Mouse (Mus musculus) adrenal gland, postnatal 14 days (tissue): ENCODE data around the gene 2310022A10Rik. TPM values are rescaled to one million over a fixed set of nuclear protein-coding genes. Genes with fewer than 3 reads are reported as not detected.
A peak's percentile ranks its signal among the peaks of the same experiment; 100 is the strongest.

Experiments used
- DNase-seq: peaks from one replicate; pipeline ENCODE4 v3.0.0; 2021; ENCODE audit warnings: mixed read lengths
- total RNA-seq: library from RNA; stranded (reverse); gene quantifications from 2 replicates; pipeline ENCODE4 v1.2.3, GENCODE M21; 2021

2310022A10Rik gene
- total RNA-seq, 1 experiment from 2014 or later, result 13.6 TPM

DNA sequence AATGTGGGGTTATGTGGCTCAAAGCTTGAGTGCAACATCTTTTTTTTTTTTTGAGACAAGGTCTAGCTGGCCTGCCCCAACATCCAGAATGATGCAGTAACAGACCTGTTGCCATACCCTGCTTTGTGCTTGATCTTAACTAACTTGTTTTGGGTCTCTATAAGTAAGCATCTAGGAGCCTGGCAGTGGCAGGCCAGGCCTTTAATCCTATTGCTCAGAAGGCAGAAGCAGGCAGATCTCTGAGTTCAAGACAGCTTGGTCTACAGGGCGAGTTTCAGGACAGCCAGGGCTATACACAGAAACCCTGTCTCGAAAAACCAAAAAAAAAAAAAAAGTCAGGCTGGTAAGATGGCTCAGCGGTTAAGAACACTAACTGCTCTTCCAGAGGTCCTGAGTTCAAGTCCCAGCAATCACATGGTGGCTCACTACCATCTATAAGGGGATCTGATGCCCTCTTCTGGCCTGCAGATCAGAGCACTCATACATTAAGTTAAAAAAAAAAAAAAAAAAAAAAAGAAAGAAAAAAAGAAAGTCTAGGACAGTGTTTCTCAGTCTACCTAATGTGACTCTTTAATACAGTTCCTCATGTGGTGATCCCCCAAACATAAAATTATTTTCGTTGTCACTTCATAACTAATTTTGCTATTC lies 37.7 kb downstream of the 2310022A10Rik start:
- no peak for DNase-seq

GRCm38 (mm10) chr7:27591266-27592216 lies 38.5 kb downstream of the 2310022A10Rik start, which contains the start of gene Akt2:
Gene Akt2 (plus strand): TSS chr7:27591552.
- peak; percentile 95 for DNase-seq

DNA sequence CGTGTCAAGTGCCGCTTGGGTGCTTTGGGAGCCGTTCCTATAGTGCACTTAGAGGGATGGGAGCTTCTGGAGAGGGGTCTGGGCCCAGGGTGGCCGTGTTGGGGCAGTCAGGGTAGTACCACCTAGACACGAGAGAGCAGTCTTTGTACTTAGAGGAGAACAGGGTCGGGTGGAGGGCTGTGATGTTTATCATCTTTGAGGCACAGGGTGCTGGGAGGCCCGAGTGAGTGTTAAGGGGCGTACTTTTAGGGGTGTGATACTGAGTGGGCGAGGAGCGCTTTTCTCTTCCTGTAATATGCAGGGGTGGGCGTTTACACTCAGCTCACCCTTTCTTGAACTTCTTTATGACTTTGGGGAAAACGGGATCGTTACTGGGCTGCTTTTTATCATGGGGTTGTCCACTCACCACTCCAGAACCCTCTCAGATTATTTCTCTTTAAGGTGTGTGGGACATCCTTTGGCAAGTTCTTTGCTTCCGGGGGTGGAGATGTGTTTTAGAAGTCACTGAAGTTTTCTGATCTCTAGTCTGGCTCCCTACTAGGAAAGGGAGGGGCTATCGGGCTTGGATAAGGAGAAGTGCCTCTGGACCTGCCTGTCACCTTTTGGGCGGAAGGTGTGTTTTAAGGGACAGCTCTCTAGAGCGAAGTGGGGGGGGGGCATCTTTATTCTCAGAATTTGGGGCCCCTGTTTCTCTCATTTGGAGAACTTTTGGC lies 39.3 kb downstream of the 2310022A10Rik start:
- peak; percentile 40 for DNase-seq

DNA sequence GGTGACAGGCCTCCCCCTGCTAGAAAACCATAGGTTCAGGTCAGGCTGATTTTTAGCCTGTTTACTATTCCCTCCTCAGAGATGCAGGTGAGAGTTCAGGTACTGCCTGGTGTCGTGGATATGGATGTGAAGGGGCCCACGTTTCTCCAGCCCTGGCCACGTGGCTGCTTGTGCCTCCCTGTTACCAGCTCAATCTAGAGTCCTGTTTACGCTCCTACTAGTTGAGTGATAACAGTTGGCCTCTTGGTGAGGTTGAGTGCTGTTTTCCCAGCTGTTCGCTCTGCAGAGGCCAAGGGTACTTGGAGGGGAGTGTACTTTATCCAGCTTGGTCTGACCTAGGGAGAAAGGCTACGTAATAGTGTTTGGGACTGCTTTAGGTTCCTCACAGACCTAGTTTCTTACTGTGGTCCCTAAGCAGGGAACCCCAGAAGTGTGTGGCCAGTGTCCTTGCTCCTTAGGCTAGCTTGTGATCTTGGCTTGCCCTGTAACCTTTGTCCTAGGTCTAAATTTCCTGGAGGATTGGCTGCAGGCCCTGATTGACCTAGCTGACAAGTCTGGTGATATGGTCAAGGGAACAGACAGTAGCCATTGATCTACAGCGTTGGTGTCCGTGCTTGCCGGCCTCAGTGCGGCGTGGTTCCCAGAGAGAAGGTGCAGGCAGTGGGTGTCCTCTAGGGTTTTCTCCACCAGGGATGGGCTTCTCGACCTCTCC lies 40.1 kb downstream of the 2310022A10Rik start:
- DNase-seq, result peak; percentile 43

GRCm38 (mm10) chr7:27596586-27597503 lies 43.8 kb downstream of the 2310022A10Rik start:
- peak; percentile 60 for DNase-seq

DNA sequence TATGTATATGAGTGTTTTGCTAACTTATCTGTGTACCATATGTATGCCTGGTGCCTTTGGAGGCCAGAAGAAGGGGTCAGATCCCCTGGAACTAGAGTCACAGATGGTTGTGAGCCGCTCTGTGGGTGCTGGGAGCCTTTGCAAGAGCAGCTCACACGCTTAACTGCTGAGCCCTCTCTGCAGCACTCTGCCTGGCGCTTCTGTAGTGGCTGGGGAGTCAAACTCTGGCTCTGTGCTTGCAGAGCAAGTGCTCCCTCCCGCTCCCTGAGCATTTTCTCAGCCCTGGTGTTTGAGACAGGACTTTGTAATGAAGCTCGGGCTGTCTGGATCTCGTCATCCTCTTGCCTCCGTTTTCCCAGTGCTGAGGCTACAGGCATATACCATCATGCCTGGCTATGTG lies 45.0 kb downstream of the 2310022A10Rik start:
- no peak for DNase-seq

DNA sequence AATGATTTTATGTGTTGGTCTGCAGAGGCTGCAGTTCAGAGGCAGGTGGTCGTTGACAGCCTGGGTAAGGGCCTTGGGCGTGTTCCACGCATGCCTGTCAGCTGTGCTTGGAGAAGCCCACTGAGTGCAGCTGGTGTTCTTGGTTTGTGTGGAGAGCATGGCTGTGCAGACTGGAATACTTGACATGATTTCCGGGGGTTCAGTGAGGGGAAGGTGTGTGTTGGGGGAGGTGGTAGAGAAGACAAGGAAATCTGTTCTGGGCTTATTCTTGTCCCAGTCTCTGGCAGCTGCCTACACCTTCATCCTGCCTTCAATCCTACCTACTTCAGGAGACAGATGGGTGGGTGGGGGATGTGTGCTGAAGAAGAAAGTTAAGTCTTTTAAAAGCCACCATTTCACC lies 48.6 kb downstream of the 2310022A10Rik start:
- no peak for DNase-seq

- no peak for DNase-seq
Observed at GRCm38 (mm10) chr7:27602161-27602560, 49.1 kb downstream of the 2310022A10Rik start.

GRCm38 (mm10) chr7:27602835-27603234 lies 49.8 kb downstream of the 2310022A10Rik start:
- peak; percentile 58 for DNase-seq

GRCm38 (mm10) chr7:27604661-27605348 lies 51.8 kb downstream of the 2310022A10Rik start:
- DNase-seq, result no peak

DNA sequence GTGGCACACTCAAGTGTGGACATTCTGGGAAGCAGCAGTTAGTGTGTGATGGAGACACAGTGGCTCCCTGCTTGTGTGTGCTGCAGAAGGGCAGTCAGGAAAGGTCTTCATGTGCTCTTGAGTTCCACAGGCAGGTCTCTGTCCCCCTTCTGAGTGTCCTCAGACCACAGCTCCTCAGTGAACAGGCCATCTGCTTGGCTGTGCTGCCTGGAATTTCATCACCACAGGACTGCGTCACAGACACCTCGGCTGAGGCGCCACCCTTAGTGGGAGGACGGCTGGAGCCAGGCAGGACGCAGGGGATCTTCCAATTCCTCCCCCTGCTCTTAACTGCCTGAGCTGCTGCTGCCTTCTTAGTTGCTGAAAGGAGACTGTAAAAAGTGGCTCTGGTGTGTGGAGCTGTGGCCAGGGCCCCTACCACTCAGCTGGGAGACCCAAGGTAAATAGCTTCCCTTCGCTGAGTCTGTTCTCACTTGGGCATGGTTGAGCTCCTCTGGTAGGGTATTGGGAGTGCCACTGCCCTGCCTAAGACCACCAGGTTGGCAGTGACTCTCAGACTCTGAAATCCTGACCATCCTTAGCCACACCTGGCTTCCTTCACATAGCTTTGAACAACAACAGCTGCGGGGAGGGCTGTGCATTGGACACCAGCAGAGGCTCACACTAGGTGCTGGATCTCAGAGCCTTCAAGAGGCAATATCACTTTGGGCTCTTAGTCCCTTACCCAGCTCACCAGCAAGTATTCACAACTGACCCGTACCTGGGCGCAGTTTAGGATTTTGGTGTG lies 52.7 kb downstream of the 2310022A10Rik start:
- DNase-seq, result peak; percentile 85

DNA sequence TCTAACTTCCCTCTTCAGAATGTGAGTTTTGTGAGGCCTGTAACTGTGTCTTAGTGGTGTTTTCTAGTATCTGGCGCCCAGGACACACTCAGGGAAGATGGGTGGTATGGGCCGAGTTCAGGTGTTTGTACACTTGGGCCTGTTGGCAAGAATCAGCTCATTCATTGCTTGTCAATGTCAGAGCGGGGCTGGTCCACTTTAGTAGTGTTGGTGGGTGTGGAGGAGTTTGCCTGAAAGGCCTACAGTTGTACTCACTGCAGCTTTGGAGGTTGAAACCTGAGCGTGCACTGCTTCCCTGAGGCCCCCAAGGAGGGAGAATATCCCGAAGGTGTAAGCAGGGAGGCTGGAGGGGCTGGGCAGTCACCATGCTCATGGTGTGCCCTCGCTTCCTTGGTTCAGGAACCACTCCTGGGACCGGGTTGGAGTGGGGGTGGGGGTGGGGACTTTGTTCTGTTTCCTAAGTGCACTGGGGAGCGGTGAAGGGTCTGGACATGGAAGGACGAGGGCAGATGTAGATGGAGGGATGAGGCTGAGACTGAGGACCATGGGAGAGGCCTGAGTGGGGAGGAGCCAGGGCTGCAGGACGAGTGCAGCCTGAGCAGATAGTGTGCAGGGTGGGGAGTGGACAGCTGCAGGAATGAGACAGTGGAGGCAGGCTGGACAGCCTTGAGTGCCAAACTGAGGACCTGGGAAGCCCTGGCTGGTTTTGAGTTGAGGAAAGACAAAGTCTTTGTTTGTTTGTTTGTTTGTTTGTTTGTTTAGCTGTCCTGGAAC lies 53.6 kb downstream of the 2310022A10Rik start:
- DNase-seq, result no peak

DNA sequence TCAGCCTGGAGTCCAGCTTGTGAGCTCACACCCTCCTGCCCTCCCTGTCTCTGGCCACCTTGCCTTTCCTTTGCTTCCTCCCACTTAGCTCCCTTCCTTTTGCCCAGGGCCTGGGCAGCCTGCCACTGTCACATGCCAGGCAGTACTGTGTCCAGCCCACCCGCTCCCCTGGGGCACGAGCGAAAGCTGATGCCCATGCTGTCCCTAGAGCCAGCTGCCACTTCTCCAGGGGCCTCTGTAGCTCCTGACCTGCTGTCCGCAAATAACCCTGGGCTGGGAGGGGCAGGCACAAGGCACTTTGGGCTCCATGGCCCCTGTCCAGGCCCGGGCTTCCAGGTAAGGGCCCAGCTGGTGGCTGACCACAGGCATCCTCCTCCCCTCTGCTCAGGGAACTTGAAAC lies 54.5 kb downstream of the 2310022A10Rik start:
- peak; percentile 89 for DNase-seq

GRCm38 (mm10) chr7:27608130-27608529 lies 55.1 kb downstream of the 2310022A10Rik start:
- peak; percentile 53 for DNase-seq

DNA sequence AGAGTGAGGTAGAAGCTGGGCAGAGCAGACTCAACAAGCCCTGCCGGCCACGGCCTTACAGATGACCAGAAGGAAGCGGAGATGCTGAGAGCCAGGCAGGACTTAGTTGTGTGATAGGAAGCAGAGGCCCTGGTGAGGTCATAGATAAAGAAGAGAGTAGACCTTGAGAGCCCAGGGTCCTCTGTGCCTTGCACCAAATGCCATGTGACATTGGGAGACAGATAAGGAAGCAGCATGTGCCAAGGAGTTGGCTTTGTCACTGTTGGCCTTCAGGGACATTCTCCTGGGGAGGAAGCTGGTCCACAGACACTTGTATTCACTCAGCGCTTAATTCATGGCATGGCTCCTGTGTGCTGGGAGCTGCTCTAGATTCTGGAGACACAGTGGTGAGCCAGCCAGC lies 56.3 kb downstream of the 2310022A10Rik start:
- DNase-seq, result peak; percentile 76

- DNase-seq, result no peak
Observed at GRCm38 (mm10) chr7:27609688-27610087, 56.7 kb downstream of the 2310022A10Rik start.

DNA sequence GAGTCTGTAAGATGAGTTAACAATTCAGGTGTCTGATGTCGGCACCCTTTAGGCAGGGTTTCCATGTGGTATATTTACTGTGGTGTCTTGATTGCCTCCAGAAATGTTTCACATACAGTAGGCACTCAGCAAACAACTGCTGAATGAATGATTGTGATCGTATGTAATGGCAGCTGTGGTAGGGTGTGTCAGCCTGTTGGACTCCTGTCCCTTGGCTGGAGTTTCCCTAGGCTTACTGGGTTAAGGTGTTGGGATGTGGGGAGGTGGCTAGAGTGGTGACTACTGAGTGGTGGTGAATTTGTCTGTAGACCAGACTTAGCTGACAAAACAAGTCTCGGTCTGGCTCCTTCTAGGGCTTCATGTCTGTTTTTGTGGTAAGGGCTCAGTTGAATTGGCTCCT lies 57.3 kb downstream of the 2310022A10Rik start:
- no peak for DNase-seq

DNA sequence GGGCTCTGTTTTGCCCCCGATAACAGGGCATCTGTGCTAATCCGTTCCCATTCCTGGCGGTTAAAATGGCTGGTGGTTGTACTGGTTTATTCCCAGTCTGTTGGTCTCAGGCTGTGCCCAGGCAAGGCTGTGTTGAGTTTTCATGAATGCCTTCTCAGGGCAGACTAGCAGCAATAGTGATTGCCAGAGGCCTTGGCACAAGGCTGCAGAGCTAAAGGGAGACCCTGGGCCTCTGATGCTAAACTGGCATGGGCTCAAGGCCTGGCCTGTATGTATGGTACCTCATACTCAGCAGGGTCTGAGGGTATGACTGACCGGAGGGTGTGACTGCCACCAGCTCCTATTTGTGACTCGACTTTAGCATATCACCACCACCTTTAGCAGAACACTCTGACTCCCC lies 57.8 kb downstream of the 2310022A10Rik start:
- DNase-seq, result peak; percentile 40

DNA sequence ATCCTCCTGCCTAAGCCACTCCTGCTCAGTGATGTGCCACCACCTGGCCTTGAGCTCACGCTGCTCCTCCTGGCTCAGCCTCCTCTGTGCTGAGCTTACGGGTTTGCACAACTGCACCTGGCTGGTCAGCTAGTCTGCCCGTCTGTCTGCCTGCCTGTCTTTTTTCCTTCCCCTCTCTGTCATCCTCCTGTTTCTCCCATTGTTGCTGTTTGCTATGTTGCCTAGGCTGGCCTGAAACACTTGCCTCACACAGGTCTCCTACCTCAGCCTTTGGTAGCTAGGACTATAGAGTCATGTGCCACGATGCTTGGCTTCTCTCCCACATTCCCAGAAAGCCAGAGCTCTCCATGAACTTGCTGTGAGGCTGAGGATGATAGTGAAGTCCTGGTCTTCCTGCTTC lies 59.9 kb downstream of the 2310022A10Rik start:
- DNase-seq, result no peak
